Mouse (Mus musculus): ENCODE data around the gene Ppm1d. TPM values are rescaled to one million over a fixed set of nuclear protein-coding genes. Genes with fewer than 3 reads are reported as not detected.

Gene Ppm1d
- polyA plus RNA-seq (2012; rRNA removed): 7.9 and 8.5 TPM in 2 replicates

DNA sequence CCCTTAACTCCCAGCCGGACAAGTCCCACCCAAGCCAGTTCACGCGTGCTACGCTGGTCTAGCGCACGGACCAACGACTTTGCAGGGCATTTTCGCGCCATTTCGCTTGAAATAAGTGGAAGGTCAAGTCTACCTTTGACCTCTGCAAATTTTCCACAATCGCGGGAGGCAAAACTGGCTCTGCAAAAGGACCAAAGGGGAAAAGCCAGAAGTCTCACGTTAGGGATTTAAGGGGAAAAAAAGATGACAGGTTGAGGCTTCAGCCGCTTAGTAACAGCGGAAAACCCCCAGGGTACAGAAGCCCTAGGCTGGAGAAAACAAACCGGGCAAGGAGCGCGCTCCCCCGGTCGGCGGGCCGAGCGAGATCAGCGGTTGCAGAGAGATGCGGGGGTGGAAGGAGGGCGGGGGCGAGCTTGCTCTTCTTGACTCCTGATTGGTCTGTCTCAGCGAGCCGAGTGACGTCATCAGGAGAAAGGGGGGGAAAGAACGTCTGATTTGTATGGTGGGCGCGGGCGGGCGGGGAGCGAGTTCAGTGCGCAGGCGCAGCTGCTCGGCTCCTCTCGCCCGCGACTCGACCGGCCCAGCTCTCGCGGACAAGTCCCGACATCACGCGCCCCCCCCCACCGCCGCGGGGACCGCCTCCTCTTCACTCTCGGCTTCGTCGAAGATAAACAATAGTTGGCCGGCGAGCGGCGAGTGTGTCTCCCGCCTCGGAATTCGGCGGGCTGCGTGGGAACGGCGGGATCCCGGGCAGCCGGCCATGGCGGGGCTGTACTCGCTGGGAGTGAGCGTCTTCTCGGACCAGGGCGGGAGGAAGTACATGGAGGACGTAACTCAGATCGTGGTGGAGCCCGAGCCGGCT is at the start of gene Ppm1d:
TSS of gene Ppm1d (plus strand) at position 532 of the 862 bp plus-strand sequence.
- peak; percentile 96 for DNase-seq (ENCODE audit: low spot score)

DNA sequence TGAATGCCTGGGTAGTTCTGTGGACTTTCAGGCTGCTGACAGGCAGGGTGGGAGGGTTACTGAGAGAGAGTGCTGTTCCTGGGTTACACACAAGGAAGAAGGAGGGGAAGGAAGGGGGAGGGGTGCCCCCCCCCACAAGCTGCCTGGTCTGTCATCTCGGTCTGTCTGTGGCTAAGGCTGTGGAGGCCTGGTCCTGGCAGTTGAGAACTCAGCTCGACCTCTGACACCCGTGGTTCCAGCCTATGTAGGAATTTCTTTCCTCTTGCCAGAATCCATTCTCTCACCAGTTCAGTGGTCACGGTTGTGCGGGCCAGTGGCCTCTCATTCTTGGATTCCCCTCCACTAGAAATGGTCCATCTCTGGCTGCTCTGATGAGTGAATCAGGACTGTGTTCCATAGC is 46.4 kb upstream of the Ppm1d start:
- no peak for DNase-seq (ENCODE audit: low spot score)

DNA sequence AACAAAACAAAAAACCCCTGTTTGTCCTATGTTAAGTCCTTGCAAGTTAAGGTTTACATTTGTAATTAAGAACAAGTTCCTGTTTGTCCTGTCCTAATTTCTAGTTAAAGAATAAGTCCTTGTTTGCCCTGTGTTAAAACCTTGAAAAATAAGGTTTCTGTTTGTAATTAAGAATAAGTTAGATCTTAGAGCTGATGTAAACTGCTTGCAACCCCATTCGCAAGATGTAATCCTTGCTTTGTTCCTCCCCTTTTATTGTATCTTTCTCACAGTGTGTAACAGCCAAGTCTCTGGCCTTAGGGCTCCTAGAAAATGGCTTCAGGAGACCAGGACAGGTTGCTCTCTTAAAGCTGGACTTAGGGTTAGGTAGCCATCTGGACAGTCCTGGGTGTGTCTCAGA is 43.7 kb upstream of the Ppm1d start:
- no peak for DNase-seq (ENCODE audit: low spot score)

DNA sequence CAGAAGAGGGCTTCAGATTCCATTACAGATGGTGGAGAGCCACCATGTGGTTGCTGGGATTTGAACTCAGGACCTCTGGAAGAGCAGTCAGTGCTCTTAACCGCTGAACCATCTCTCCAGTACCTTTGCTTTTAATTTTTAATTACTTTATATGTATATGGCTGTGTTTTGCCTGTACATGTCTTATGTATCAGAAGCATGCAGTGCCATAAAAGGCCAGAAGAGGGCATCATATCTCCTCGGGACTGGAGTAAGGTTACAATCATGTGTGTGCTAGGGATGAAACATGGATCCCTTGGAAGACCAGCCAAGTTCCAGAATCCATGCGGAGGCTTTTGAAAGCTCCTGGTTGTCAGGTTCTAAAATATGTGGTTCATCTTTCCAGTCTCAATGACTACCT is 40.4 kb upstream of the Ppm1d start:
- no peak for DNase-seq (ENCODE audit: low spot score)

DNA sequence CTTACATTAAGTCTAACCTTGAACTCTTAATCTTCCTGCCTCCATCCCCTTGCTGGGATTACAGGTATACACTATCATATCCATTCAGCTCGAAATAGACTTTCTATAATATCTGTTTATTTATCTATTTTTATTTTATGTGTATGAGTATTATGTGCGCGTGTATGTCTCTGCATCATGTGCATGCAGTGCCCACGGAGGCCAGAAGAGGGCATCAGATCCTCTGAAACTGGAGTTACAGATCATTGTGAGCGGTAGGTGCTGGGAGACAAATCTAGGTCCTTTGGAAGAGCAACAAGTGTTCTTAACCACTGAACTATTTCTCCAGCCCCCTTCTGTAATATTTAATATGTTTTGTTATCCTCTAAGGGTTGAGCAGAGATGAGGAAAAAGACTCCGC is 37.7 kb upstream of the Ppm1d start:
- DNase-seq (ENCODE audit: low spot score): no peak

DNA sequence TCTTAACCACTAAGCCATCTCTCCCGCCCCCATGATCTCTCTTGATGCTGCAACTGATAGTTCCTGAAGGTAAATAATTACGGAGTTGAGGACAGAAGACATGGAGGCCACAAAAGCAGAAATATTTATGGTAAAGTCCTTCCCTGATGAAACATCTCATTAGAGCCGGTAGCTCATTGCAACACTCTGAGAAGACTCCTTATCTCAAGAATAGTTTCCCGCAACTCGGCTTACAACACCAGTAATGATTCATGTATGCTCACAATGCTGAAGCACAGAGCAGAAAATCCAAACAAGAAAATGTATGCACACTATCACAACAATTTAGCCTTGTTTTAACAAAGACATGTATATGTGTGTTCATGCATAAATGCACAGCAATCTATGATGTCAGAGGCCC is 35.9 kb upstream of the Ppm1d start:
- DNase-seq (ENCODE audit: low spot score): no peak

DNA sequence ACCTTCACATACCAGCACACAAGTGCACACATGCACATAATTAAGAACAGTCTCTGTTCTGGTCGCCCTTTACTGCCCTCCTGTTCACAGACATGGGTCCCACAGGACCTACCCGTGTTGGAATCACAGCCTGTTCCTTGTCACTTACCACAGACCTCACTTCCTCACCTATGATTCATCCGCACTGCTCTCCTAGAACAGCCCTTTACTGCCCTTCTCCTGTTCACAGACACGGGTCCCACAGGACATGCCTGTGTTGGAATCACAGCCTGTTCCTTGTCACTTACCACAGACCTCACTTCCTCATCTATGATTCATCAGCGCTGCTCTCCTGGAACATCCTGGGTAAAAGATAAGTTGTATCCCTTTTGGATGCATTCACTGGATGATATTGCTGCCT is 33.4 kb upstream of the Ppm1d start:
- no peak for DNase-seq (ENCODE audit: low spot score)

DNA sequence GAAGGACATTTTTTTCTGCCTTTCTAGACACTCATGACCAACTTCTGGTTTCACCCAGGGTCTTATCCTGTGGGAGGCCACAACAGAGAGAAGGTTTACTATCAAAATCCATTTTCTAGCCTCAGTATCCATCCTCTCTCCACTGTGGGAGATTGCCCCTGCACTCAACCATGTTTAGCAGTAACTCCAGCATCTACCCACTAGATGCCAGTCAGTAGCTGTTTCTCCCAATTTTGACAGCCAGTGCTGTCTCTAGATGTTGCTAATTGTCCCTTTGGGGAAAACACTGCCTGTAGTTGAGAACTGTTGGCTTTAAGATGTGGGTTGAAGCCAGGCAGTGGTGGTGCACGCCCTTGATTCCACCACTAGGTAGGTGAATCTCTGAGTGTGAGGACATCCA is 32.9 kb upstream of the Ppm1d start:
- no peak for DNase-seq (ENCODE audit: low spot score)

DNA sequence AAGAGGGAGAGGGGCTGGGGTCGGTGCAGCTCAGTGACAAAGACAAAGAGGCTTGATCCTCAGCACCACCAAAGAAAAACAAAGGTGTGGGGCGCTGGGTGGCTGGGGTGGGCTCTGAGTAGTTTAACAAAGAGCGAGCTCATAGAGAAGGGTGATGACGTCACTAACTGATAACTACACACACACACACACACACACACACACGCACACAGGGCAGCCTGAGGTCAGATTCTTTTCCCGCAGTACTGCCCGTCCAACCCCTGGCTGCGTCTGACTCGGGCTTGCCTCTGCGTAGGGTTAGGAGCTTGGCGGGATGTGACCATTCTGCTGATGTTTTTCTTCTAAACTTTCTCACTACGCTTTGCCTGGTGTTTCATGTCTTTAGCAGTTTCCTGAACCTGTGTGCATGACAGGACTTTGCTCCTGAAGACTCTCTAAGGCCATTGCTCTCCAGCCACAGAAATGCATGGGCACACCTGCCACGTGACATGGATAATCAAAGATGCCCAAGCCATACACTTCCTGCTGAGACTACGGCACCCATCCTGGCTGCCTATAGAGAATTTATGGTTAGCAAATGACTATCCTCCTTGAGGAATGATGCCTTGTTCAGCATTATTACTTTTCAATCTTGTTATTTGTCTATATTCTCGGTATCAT is 29.7 kb upstream of the Ppm1d start:
- DNase-seq (ENCODE audit: low spot score): no peak

DNA sequence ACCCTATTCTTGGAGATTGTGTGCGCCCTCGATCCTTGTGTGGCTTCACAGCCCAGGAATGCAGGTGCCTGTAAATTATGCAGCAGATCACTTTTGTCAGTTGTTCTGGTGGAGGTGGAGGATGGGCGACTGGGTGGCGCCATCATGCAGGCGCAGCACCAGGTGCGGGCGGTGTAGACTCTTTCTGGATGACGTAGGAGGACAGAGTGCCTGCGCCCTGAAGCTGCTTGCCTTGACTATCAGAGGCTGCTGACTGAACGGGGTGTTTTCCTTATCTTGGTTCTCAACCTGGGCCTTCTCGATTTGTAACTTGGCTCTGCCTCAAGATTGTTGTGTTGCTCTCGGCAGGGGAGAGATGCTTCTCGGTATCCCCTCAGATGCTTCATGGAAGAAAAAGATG is 13.1 kb upstream of the Ppm1d start:
- DNase-seq (ENCODE audit: low spot score): no peak

DNA sequence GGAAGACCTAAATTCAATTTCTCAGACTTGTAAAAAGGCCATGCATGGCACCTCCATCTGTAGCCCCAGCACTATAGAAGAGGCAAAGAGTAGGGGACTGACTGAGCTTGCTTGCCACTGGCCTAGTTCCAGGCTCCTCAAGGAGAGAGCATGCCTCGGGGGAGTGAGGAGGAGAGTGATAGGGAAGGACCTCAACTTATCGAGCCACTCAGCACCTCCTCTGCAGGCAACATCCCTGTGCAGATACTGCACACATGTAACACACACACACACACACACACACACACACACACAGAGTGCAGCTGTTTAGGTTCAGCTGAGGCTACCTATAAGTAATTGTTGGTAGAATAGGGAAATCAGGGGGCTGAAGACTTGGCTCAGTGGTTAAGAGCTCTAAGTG is 11.2 kb upstream of the Ppm1d start:
- DNase-seq (ENCODE audit: low spot score): no peak

DNA sequence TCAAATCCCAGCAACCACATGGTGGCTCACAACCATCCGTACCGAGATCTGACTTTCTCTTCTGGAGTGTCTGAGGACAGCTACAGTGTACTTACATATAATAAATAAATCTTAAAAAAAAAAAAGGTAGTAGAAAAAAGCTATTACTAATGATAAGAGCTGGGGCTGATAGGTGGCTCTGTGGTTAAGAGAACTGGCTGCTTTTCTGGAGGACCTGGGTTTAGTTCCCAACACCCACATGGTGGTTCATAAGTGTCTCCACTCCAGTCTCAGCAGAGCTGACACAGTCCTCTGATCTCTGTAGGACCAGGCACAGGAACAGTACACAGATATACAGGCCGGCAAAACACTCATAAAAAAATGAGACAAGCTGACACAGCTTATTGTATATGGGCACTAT is 9.9 kb upstream of the Ppm1d start:
- no peak for DNase-seq (ENCODE audit: low spot score)

DNA sequence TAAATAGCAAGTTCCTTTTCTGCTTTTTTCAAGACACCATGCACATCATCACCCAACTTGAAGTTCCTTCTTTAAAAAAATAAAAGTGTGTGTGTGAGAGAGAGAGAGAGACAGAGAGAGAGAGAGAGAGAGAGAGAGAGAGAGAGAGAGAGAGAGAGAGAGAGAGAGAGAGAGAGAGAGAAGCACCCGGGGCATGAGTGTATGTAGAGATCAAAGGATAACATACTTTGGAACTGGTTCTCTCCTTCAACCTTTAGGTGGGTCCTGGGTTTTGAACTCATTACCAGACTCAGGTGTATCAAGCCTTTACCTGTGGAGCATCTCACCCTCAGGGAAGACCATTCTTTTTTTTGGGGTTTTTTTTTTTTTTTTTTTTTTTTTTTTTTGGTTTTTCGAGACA is 9.2 kb upstream of the Ppm1d start:
- DNase-seq (ENCODE audit: low spot score): no peak

DNA sequence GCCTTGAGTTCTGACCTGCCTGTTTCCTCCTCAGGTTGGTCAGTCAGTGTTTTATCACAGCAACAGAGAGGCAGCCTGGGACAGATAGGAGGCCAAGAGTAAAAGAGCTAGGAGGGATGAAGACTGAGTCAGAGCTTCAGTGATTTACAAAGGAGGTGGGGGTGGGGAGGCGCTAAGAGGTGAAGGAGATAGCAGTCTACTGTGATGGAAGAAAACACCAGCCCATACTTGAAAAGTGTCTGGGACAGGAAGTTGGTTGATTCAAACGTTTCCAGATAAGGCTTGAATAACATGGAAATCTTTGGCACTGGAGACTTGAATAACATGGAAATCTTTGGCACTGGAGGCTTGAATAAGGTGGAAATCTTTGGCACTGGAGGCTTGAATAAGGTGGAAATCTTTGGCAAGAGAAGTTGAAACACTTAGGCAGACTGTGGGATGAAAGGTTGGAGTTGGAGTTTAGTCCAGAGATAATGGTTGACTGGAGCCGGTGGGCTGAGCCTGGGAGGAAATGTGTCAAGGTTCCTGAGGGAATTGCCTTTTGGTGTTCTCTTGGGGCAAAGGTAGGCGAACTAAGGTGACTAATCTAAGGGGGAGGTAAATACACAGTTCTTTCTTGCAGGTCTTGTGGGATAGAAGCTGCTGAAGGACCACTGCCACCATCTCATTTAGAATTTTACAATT is 4.3 kb upstream of the Ppm1d start:
- no peak for DNase-seq (ENCODE audit: low spot score)

DNA sequence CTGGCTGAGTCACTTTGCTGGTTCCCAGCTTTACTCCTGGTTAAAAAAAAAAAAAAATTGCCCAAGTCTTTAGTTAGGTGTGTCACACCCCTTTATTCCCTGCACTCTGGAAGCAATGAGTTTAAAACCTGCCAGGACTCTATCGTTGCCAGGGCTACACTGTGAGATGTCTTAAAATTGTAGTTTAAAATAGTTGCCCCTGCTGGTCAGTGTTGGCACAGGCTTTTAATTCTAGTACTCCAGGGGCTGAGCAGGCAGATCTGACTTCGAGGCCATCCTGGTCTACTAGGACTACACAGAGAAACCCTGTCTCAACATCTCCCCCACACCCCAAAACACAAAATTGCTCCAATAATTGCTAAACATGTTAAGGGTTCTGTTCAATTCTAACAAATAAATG is 2.2 kb upstream of the Ppm1d start:
- no peak for DNase-seq (ENCODE audit: low spot score)

DNA sequence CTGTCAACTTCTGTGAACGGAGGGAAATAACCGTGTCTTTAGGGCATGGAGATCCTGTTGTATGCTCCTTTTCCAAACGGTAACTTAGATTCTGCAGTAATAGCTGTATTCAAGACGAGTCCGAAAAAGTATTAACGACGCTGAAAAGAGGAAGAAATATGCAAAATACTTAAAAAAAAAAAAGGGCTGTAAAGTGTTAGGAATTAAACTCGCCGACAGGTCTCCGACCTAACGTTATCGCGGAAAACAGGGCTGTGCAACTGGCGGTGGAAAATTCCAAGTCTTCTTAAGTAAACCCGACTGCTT is 684 bp upstream of the Ppm1d start:
- DNase-seq (ENCODE audit: low spot score): no peak

DNA sequence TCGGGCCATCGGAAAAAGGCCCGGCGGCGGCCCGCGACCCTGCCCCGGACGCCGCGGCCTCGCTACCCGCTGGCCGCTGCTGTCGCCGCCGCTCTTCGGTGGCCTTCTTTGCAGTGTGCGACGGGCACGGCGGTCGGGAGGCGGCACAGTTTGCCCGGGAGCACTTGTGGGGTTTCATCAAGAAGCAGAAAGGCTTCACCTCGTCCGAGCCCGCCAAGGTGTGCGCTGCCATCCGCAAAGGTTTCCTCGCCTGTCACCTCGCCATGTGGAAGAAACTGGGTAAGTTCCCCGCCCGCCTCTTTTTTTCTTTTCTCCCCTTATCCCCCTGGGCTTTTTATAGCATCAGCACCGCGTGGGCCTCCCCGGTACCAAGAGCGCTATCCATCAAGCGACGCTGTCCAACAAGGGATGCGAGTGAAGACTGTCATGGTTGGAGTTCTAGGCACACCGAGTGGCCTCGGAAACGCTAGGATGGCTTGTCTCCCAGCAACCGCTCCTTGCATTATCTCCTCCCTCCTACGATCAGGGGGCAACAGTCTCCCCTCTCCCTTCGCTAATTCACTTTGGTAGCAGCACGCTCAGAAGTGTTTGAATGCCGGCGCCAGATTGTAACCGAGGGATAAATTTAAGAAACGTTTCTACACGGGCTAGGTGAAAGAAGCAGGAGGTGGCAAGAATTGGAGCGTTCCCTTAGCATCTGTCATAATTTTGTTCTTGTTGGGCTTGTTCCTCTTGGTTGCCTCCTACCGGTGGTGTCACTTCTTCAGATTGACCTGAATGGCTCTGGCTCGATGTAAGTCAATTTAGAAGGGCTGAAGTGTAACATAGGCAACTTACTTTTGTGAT is 824 bp downstream of the Ppm1d start:
- DNase-seq (ENCODE audit: low spot score): peak; percentile 33

DNA sequence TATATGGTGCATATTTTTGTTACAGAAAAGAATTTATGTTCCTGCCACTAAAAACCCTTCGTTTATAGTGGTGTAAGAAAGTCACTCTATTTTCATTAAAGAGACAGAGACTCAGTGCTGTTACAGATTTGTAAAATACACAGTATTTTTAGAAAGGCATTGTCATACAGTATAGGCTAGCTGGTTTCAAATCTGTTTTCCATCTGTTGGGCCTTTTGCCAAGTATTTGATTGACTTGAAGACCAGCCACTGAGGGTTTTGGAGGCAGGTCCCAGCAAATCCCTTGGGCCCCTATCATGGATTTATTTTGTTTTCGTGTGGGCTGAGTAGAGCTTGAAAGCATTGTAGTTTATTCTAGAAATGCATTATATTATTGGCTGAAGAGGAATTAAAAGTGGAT is 1.8 kb downstream of the Ppm1d start:
- DNase-seq (ENCODE audit: low spot score): no peak

DNA sequence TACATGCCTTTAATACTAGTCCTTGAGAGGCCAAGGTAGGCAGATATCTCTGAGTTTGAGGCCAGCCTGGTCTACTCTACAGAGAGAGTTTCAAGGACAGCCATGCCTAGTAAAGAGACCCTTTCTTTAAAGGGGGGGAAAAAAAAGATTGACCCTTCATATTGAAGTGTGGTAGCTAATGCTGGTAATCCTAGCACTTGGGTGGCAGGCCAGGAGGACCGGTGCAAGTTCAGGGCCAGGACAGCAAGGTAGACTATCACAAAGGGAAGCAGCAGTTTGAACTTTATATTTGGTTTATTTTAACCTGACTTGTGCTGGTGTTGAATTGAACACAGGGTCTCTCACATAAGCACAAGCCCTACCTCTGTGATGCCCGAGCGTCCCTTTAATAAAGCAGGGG is 2.3 kb downstream of the Ppm1d start:
- DNase-seq (ENCODE audit: low spot score): no peak

DNA sequence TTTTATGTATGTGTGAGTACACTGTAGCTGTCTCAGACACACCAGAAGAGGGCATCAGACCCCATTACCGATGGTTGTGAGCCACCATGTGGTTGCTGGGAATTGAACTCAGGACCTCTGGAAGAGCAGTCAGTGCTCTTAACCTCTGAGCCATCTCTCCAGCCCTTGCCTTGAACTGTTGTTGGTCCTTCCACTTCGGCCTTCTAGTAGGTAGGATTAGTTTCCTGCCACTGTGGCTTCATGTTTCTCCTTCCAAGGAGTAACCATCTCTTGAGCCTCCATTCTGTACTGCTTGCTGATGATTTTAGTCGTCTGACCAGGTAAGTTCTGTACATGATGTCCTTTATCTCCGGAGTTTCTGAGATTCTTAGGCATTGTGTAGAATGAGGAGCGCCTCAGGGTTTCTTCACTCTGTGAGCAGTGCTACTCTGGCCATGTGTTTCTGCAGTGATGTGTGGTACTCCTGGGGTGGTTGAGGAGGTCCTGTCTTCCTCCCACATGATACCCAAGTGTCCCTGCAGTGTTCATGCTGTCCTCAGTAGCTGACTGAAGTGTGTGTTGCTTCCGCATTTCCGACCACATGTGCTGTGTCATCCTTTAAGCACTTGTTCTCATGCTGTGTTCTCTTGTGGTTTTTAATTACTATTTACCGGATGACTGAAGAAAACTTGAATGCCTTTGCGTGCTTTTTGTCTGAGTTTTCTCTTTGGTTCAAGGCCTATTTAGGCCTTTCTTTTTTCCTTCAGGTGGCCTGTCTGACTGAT is 12.7 kb downstream of the Ppm1d start:
- DNase-seq (ENCODE audit: low spot score): no peak

DNA sequence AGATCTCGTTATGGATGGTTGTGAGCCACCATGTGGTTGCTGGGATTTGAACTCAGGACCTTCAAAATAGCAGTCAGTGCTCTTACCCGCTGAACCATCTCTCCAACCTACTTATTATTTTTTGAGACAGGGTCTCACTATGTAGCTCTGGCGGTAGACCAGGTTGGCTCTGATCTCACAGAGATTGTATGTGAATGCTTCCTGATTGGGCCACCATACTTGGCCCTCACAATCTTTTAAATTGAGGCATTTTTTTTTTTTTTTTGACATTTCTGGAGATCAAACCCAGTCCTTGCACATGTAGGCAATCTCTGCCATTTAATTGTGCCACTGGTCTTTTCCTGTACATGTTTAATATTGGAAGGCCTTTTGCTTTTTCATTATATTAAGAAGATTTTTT is 17.7 kb downstream of the Ppm1d start:
- DNase-seq (ENCODE audit: low spot score): no peak

Data from urinary bladder, adult 2 months (tissue).